Mouse (Mus musculus) midbrain, postnatal 0 days (tissue): ENCODE measurements around the gene Hspb3. TPM values are rescaled to one million over a fixed set of nuclear protein-coding genes. Genes with fewer than 3 reads are reported as not detected.

Experiments
- ATAC-seq: fragments of 200-750 bp; cut with Nextera tagmentation; 2 replicates; pipeline ENCODE4 v1.8.0; 2017; ENCODE audit warnings: moderate number of reproducible peaks, mild to moderate bottlenecking, moderate TSS enrichment, moderate library complexity; ENCODE audit not compliant: low FRiP score
- DNase-seq: peaks from one replicate; pipeline ENCODE4 v3.0.0-alpha.2; 2015; ENCODE audit warnings: low spot score
- H3K27ac ChIP-seq: fragments of 300-500 bp; sonication (generic); 2 replicates; pipeline ENCODE4 v1.5.1; 2014; ENCODE audit warnings: low read depth, mild to moderate bottlenecking, low read length, mixed read lengths
- H3K27me3 ChIP-seq: fragments of 300-500 bp; sonication (generic); 2 replicates; pipeline ENCODE4 v1.6.1; 2014; ENCODE audit warnings: low read length, control low read depth, mixed read lengths; ENCODE audit not compliant: insufficient read depth
- H3K36me3 ChIP-seq: fragments of 300-500 bp; sonication (generic); 2 replicates; pipeline ENCODE4 v1.6.1; 2014; ENCODE audit warnings: low read length, control low read depth, mixed read lengths; ENCODE audit not compliant: insufficient read depth
- H3K4me1 ChIP-seq: fragments of 300-500 bp; sonication (generic); 2 replicates; pipeline ENCODE4 v1.6.1; 2014; ENCODE audit warnings: mild to moderate bottlenecking, control low read depth, antibody characterized with exemption, low read length, mixed read lengths; ENCODE audit not compliant: insufficient read depth
- H3K4me2 ChIP-seq: fragments of 300-500 bp; sonication (generic); 2 replicates; pipeline ENCODE4 v1.6.1; 2014; ENCODE audit warnings: low read depth, mild to moderate bottlenecking, low read length, mixed read lengths; ENCODE audit not compliant: poor library complexity, severe bottlenecking
- H3K4me3 ChIP-seq: fragments of 300-500 bp; sonication (generic); 2 replicates; pipeline ENCODE4 v1.5.1; 2014; ENCODE audit warnings: low read depth, mild to moderate bottlenecking, low read length, moderate library complexity
- H3K9ac ChIP-seq: fragments of 300-500 bp; sonication (generic); replicated peaks from 2 replicates; pipeline ENCODE4 v1.6.1; 2014; ENCODE audit warnings: mild to moderate bottlenecking, low read length, moderate library complexity, mixed read lengths; ENCODE audit not compliant: poor library complexity, severe bottlenecking
- H3K9me3 ChIP-seq: fragments of 300-500 bp; sonication (generic); 2 replicates; pipeline ENCODE4 v1.6.1; 2016; ENCODE audit warnings: low read length, control low read depth
- CTCF ChIP-seq: IDR thresholded peaks from 2 replicates; pipeline ENCODE4 v1.5.1; 2016; ENCODE audit warnings: antibody characterized with exemption, mild to moderate bottlenecking
- WGBS: fragments of 180-500 bp; shearing (Covaris S2); extraction: QIAGEN DNeasy Blood & Tissue Kit; methylation state at CpG from one replicate; pipeline ENCODE4 v1.1.7; 2014; 5-methylcytosine and 5-hydroxymethylcytosine counted together
- polyA plus RNA-seq: library from polyadenylated mRNA; unstranded; fragments of >200 nt; fragmentation: Nextera tagmentation; extraction: Ambion mirVana; gene quantifications from 2 replicates; pipeline ENCODE4 v1.2.1, GENCODE M21; 2015
- total RNA-seq: library from RNA; depleted of rRNA; stranded (reverse); fragments of >200 nt; gene quantifications from 2 replicates; pipeline ENCODE4 v1.2.3, GENCODE M21; 2014

Hspb3 gene
- total and polyA plus RNA-seq, 2 experiments from 2014 or later = 1.0 TPM; not detected in 1

GRCm38 (mm10) chr13:113680646-113681045 is 17.2 kb upstream of the Hspb3 start:
- 90% methylated on average over 7 of the region's 7 CpGs for WGBS
- Histone ChIP-seq H3K4me2 (no peak overlapping the region), H3K9ac (no peak overlapping the region), H3K4me3 (no peak overlapping the region), H3K27me3 (no peaks in the 10 kb centered on the region), H3K36me3 (no peaks in the 10 kb centered on the region), H3K27ac (no peak overlapping the region), H3K4me1 (no peaks in the 10 kb centered on the region), H3K9me3 (no peaks in the 10 kb centered on the region)
- TF ChIP-seq CTCF = no peak
- no peak for ATAC-seq
- DNase-seq = no peak

DNA sequence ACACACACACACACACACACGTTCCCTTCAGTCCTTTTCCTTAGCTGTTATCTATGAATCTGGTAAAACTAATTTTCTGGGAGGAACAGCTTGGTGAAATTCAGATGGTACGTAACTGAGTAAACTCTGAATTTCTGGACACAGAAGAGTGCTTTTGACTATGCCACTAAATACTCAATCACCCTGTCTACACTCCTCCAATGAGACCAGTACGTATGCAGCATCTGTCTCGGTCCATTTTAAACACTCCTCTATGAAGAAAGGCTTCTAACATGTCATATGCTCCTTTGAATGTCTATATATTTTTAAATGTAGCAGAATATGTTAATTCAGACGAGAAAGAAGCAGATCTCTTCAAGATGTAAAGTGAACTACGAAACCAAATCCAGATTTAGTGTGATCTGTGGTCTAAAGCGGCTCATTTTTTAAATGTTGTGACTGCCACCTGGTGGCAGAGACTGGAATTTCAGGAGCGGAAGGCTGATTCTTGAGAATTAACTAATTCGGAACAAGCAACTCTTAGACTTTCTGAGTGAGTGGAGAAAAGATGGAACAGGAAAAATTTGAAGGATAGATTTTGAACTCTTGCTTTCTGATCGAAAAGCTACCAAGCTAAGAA is 6.1 kb upstream of the Hspb3 start:
- no peak overlapping the region for H3K4me3 ChIP-seq
- peak; percentile 83 for DNase-seq
- 37% methylated on average over 10 of the region's 10 CpGs for WGBS
- H3K4me2 ChIP-seq = no peak overlapping the region
- ATAC-seq = no peak
- H3K4me1 ChIP-seq = no peaks in the 10 kb centered on the region
- peak; percentile 93 for TF ChIP-seq CTCF
- no peak overlapping the region for H3K27ac ChIP-seq
- H3K36me3 ChIP-seq = no peaks in the 10 kb centered on the region
- H3K9me3 ChIP-seq = no peaks in the 10 kb centered on the region
- H3K27me3 ChIP-seq = 0 out of 2 replicates have a peak, but pooled peaks cover 4% of the 10 kb centered on the region
- no peak overlapping the region for H3K9ac ChIP-seq

- WGBS = 86% methylated on average over 7 of the region's 7 CpGs
- no peaks in the 10 kb centered on the region for H3K36me3 ChIP-seq
- no peak overlapping the region for H3K4me2 ChIP-seq
Observed at GRCm38 (mm10) chr13:113663883-113664282, 407 bp upstream of the Hspb3 start.

GRCm38 (mm10) chr13:113661826-113662271 is 1.6 kb downstream of the Hspb3 start:
- no peak overlapping the region for H3K4me2 ChIP-seq
- no peak overlapping the region for H3K4me3 ChIP-seq
- no peaks in the 10 kb centered on the region for H3K4me1 ChIP-seq
- no peaks in the 10 kb centered on the region for H3K36me3 ChIP-seq
- WGBS = 79% methylated on average over 7 of the region's 7 CpGs
- no peaks in the 10 kb centered on the region for H3K27me3 ChIP-seq
- H3K9me3 ChIP-seq = no peaks in the 10 kb centered on the region
- ATAC-seq = no peak
- no peak for TF ChIP-seq CTCF
- no peak overlapping the region for H3K27ac ChIP-seq
- no peak overlapping the region for H3K9ac ChIP-seq
- no peak for DNase-seq

More at GRCm38 (mm10) chr13:113663883-113664282, 407 bp upstream of the Hspb3 start:
- 0 out of 2 replicates have a peak, but pooled peaks cover 4% of the 10 kb centered on the region for H3K27me3 ChIP-seq
- no peak for TF ChIP-seq CTCF
- no peak for ATAC-seq
- H3K4me1 ChIP-seq = no peaks in the 10 kb centered on the region
- H3K9me3 ChIP-seq = no peaks in the 10 kb centered on the region
- no peak overlapping the region for H3K4me3 ChIP-seq
- H3K27ac ChIP-seq = no peak overlapping the region
- no peak overlapping the region for H3K9ac ChIP-seq
- no peak for DNase-seq

DNA sequence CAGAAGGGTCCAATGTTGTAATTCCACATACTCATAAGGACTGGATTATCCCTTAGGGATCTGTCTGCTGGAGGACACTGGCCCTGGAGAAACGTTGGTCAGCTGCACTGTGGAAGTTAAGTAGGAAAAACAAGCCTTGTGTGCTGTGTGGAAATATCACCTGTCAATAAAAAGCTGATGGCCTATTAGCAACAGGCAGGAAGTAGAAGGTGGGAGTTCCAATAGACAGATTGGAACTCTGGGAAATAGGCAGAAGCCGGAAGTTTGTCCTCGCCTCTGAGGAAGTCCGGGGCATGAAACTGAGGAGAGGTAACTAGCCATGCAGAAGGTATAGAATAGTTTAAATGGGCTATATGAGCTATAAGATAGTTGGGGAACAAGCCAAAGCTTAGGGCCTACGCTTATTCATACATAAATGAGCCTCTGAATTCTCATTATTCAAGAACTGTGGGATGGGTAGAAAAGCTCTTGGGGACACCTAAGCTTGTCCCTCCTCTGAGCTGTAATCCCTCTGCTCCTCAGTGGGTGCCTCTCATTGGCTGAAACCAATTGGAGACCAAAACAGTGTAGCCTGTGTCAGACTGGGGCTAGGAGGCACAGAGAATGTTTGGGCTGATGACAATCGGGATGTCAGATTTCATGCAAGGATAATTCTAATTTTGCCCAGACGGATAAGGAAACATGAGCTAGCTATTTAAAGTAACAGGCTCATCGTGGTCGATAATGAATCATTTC is 2.7 kb downstream of the Hspb3 start:
- H3K4me2 ChIP-seq = no peak overlapping the region

DNA sequence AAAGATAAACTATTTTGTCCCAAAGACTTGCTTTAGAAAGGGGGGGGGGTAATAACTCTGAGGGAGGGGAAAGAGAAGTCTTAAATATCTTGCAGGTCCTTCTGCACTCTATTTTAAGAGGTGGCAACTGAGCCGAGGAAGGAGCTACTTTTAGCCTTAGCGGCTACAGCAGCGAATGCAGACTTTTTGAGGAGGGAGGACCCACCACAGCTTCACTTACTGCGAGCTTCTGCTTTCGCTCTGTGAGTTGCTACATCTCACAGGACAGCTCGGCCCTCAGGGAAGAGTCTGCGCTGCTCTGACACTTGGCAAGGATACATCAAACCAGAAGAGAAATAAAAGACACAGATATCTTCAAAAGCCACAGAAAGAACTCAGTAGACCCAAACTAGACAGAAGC is 6.3 kb downstream of the Hspb3 start:
- Histone ChIP-seq H3K36me3 (no peaks in the 10 kb centered on the region), H3K9ac (no peak overlapping the region), H3K4me3 (no peak overlapping the region), H3K4me1 (no peaks in the 10 kb centered on the region), H3K9me3 (no peaks in the 10 kb centered on the region), H3K4me2 (no peak overlapping the region), H3K27ac (no peak overlapping the region), H3K27me3 (no peaks in the 10 kb centered on the region)
- TF ChIP-seq CTCF = no peak
- DNase-seq (no peak), ATAC-seq (no peak)
- 79% methylated on average over 7 of the region's 7 CpGs for WGBS

More for the DNA sequence above, 2.7 kb downstream of the Hspb3 start:
- DNase-seq = no peak
- Histone ChIP-seq H3K4me1 (no peaks in the 10 kb centered on the region), H3K36me3 (no peaks in the 10 kb centered on the region), H3K27me3 (no peaks in the 10 kb centered on the region), H3K27ac (no peak overlapping the region), H3K4me3 (no peak overlapping the region), H3K9me3 (no peaks in the 10 kb centered on the region), H3K9ac (no peak overlapping the region)
- WGBS = 82% methylated on average over 9 of the region's 9 CpGs
- ATAC-seq = no peak
- TF ChIP-seq CTCF = no peak
